Mouse (Mus musculus) cerebellum, adult 2 months (tissue): ENCODE results near the gene Apoo. TPM values are rescaled to one million over a fixed set of nuclear protein-coding genes. Genes with fewer than 3 reads are reported as not detected.
"Not testable (repeated sequence)": the region's sequence is repeated elsewhere in the genome, so short reads cannot be mapped to it uniquely, and the experiment has no call there.

Experiments
- DNase-seq, 2 experiments: peaks; one replicate each; pipeline ENCODE4 v3.0.0; 2021
- H3K27ac ChIP-seq: fragments of 200-500 bp; 2 replicates; pipeline ENCODE4 v1.5.1; 2012; ENCODE audit warnings: low read length, control low read depth, inconsistent platforms; ENCODE audit not compliant: insufficient read depth
- H3K27me3 ChIP-seq: fragments of 200-500 bp; 2 replicates; pipeline ENCODE4 v1.6.1; 2012; ENCODE audit warnings: inconsistent platforms, mild to moderate bottlenecking, low read length, moderate library complexity; ENCODE audit not compliant: control insufficient read depth, insufficient read depth
- H3K4me1 ChIP-seq: fragments of 200-500 bp; 2 replicates; pipeline ENCODE4 v1.6.1; 2011; ENCODE audit warnings: low read length; ENCODE audit not compliant: control insufficient read depth, insufficient read depth
- H3K4me3 ChIP-seq: fragments of 200-500 bp; replicated peaks from 2 replicates; pipeline ENCODE3; 2011; ENCODE audit warnings: mild to moderate bottlenecking, low read depth, low read length, control low read depth; ENCODE audit not compliant: insufficient read depth
- CTCF ChIP-seq: fragments of 200-500 bp; IDR thresholded peaks from 2 replicates; pipeline ENCODE4 v1.5.1; 2011; ENCODE audit warnings: low read depth, mild to moderate bottlenecking, control low read depth, low read length, moderate library complexity, borderline replicate concordance; ENCODE audit not compliant: insufficient read depth
- POLR2A ChIP-seq: fragments of 200-500 bp; IDR thresholded peaks from 2 replicates; pipeline ENCODE4 v1.6.1; 2011; ENCODE audit warnings: low read length, control low read depth, borderline replicate concordance; ENCODE audit not compliant: insufficient read depth
- WGBS: fragments of 180-500 bp; shearing (Covaris S2); methylation state at CpG from one replicate; pipeline ENCODE4 v1.1.7; 2018; 5-methylcytosine and 5-hydroxymethylcytosine counted together
- polyA plus RNA-seq: library from polyadenylated mRNA; depleted of rRNA; stranded (reverse); fragments of >200 nt; gene quantifications from 2 replicates; pipeline ENCODE4 v1.2.3, GENCODE M21; 2012; rRNA removed

The Apoo gene
- polyA plus RNA-seq = 54.8 and 57.8 TPM in 2 replicates

DNA sequence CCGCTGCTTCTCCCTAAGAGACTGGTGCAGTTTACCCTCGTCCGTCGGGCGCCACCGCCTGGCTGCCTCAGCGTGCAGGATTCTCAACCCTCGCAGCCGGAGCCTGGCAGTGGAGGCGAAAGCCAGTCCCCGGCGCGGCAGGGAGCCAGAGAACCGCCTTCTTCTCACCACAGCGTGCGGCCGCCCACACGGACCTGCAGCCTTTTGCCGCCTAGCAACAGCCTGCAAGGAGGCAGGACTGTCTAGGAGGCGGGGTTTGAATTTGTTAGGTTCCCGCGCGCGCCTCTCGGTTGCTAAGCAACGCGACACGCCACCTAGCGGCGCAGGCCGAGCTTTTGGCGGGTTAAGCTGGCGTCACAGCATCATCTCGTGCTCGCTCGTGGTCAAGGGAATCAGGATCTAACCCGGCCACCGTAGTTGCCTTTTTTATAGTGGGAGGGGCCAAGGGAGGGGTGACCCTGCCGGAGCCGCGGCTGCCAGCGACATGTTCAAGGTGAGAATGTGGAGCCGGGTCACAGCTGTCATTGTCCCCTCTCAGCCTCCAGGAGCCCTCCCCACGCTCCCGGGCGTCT, at the start of gene Apoo, which contains the start of gene Fam90a1b:
TSS of gene Apoo (plus strand) at position 448 of the 572 bp plus-strand sequence.
TSS of gene Fam90a1b (minus strand) at position 108 of the 572 bp plus-strand sequence.
- WGBS = 4% methylated on average over 45 of the region's 46 CpGs
- TF ChIP-seq CTCF (peak; percentile 59; the same call in 1 of the 2 replicates), POLR2A (peak; percentile 53; the same call in 1 of the 2 replicates)

GRCm38 (mm10) chrX:94321036-94321902, 45.6 kb upstream of the Apoo start:
- DNase-seq = no peak
- no peak overlapping the region for H3K4me3 ChIP-seq
- no peak overlapping the region for H3K27ac ChIP-seq
- no peaks in the 10 kb centered on the region for H3K4me1 ChIP-seq
- H3K27me3 ChIP-seq = no peaks in the 10 kb centered on the region
- WGBS = 48% methylated on average over 11 of the region's 11 CpGs
- no peak for TF ChIP-seq POLR2A

More for the DNA sequence above, at the start of gene Apoo, which contains the start of gene Fam90a1b:
- DNase-seq = peak; percentile 97 to 98
- peak within 1 kb of the TSS; percentile 85 for H3K4me3 ChIP-seq
- H3K27ac ChIP-seq = peak within 1 kb of the TSS; percentile 52; the same call in 1 of the 2 replicates
- H3K27me3 ChIP-seq = no peaks in the 10 kb centered on the region
- no peaks in the 10 kb centered on the region for H3K4me1 ChIP-seq

- 100% methylated on average over 4 of the region's 4 CpGs for WGBS
- DNase-seq, H3K4me1 ChIP-seq, H3K4me3 ChIP-seq, H3K27me3 ChIP-seq, H3K27ac ChIP-seq: not testable (repeated sequence)
These were observed 23.3 kb upstream of the Apoo start for GRCm38 (mm10) chrX:94343638-94344037.

DNA sequence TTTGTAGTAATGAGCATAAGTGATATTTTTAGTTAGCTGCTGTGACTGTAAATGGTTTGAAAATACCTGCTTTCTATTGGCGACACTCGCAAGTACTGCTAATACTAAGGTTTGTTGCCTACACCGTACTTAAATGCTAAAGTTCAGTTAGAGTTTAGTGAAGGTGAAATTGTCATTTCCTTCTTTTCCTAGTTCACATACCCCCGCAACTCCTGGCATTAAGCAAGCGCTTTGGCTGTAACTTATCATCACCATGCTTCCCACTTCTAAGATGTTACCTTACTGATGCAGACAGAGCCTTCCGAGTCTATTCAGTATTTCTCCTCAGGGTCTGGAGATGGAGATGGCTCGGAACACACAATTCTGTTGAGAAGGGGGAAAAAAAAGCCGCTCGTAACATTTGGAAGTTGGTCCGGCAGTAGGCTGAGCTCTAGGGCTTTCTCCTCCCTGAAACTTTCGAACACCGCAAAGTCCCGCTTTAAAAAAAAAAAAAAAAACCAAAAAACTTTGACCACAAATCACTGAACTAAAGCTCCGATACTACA, 1.5 kb upstream of the Apoo start:
- Histone ChIP-seq H3K4me3 (peak overlapping the region; percentile 58), H3K4me1 (no peaks in the 10 kb centered on the region), H3K27ac (no peak overlapping the region), H3K27me3 (no peaks in the 10 kb centered on the region)
- WGBS = 37% methylated on average over 14 of the region's 14 CpGs
- no peak for TF ChIP-seq POLR2A
- TF ChIP-seq CTCF = no peak
- DNase-seq = no peak

DNA sequence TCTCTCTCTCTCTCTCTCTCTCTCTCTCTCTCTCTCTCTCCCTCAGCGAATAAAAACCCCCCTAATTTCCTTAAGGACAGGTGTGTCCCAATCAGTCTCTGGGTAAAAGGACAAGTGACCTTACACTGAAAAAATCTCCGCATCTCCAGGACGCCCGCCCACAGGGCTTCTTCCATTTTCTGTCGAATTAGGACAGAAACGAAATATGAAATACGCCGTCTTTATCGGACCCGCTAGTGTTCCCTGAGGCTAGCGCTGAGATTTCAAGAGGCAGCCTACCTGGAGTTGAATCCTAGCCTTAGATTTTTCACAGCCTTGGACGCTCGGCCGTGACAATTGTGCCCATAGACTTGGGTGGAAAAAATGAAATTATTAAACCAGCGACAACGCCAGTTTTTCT, 888 bp upstream of the Apoo start:
- TF ChIP-seq POLR2A = no peak
- TF ChIP-seq CTCF = no peak
- peak overlapping the region; percentile 58 for H3K4me3 ChIP-seq
- H3K27ac ChIP-seq = no peak overlapping the region
- DNase-seq = peak; percentile 22 to 42
- no peaks in the 10 kb centered on the region for H3K27me3 ChIP-seq
- H3K4me1 ChIP-seq = no peaks in the 10 kb centered on the region
- WGBS = 9% methylated on average over 16 of the region's 16 CpGs

GRCm38 (mm10) chrX:94367248-94367647, 331 bp downstream of the Apoo start:
- no peaks in the 10 kb centered on the region for H3K4me1 ChIP-seq
- H3K27ac ChIP-seq = peak overlapping the region; percentile 52; the same call in 1 of the 2 replicates
- 6% methylated on average over 16 of the region's 17 CpGs for WGBS
- H3K4me3 ChIP-seq = peak overlapping the region; percentile 85
- TF ChIP-seq POLR2A (no peak), CTCF (no peak)
- H3K27me3 ChIP-seq = no peaks in the 10 kb centered on the region
- no peak for DNase-seq

- Histone ChIP-seq H3K4me1 (no peaks in the 10 kb centered on the region), H3K27me3 (no peaks in the 10 kb centered on the region), H3K27ac (no peak overlapping the region), H3K4me3 (no peak overlapping the region)
- 59% methylated on average over 5 of the region's 5 CpGs for WGBS
- DNase-seq = no peak
- TF ChIP-seq CTCF = no peak
- TF ChIP-seq POLR2A = no peak
These were observed 11.8 kb downstream of the Apoo start for GRCm38 (mm10) chrX:94378734-94379133.

GRCm38 (mm10) chrX:94408975-94409374, 42.1 kb downstream of the Apoo start:
- Histone ChIP-seq H3K4me1 (no peaks in the 10 kb centered on the region), H3K27me3 (no peaks in the 10 kb centered on the region), H3K4me3 (no peak overlapping the region), H3K27ac (no peak overlapping the region)
- no peak for DNase-seq
- WGBS = 66% methylated on average over 3 of the region's 3 CpGs
- TF ChIP-seq POLR2A (no peak), CTCF (no peak)
